Mouse (Mus musculus) megakaryocyte, embryonic 14.5 days (primary cell): ENCODE data around the gene Spdye4b.

Source experiments
- FLI1 ChIP-seq: IDR thresholded peaks from 2 replicates; pipeline ENCODE4 v1.6.1; 2012; ENCODE audit warnings: low read length, inconsistent platforms, mixed read lengths
- GATA1 ChIP-seq: IDR thresholded peaks from 3 replicates; pipeline ENCODE4 v1.6.1; 2012; ENCODE audit warnings: mixed read lengths, low read length, inconsistent platforms, borderline replicate concordance

DNA sequence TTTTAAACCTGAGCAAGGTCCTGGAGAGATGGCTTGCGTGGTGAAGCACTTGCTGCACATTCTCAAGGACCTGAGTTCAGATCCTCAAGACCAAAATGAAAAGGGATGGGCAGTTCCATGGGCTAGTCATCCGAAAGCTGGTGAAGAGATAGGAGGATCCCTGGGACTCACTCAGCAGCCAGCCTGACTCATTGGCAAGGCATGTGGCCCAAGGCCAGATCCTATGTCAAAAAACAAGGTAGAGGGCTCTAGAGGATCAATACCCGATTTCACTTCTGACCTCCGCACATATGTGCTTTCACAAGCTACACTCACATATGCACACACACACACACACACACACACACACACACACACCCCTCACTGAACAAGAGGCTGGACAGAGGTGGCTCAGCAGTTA lies 15.7 kb downstream of the Spdye4b start:
- TF ChIP-seq FLI1, result no peak
- TF ChIP-seq GATA1, result no peak
